Mouse (Mus musculus) urinary bladder, postnatal 14 days (tissue): ENCODE results near the gene Cdc14a.
A peak's percentile ranks its signal among the peaks of the same experiment; 100 is the strongest.

Experiments
- DNase-seq: peaks from one replicate; pipeline ENCODE4 v3.0.0; 2021; ENCODE audit warnings: low spot score

Gene Cdc14a

GRCm38 (mm10) chr3:116423353-116424159 is at the start of gene Cdc14a:
TSS of gene Cdc14a (minus strand) at chr3:116424032.
- DNase-seq = peak; percentile 78

- DNase-seq = no peak
Observed at GRCm38 (mm10) chr3:116465709-116466108, 41.9 kb upstream of the Cdc14a start.

GRCm38 (mm10) chr3:116464318-116464717 is 40.5 kb upstream of the Cdc14a start:
- no peak for DNase-seq

GRCm38 (mm10) chr3:116461053-116461452 is 37.2 kb upstream of the Cdc14a start:
- DNase-seq = no peak

GRCm38 (mm10) chr3:116454529-116454928 is 30.7 kb upstream of the Cdc14a start:
- DNase-seq = no peak

GRCm38 (mm10) chr3:116450741-116451140 is 26.9 kb upstream of the Cdc14a start:
- no peak for DNase-seq

- no peak for DNase-seq
Observed at GRCm38 (mm10) chr3:116444327-116444726, 20.5 kb upstream of the Cdc14a start.

- DNase-seq = no peak
Observed at GRCm38 (mm10) chr3:116442788-116443187, 19.0 kb upstream of the Cdc14a start.

- no peak for DNase-seq
Observed at GRCm38 (mm10) chr3:116441518-116442205, 17.8 kb upstream of the Cdc14a start.

- DNase-seq = no peak
Observed at GRCm38 (mm10) chr3:116440066-116440997, 16.5 kb upstream of the Cdc14a start.

- no peak for DNase-seq
Observed at GRCm38 (mm10) chr3:116436811-116437601, 13.2 kb upstream of the Cdc14a start.

- no peak for DNase-seq
Observed at GRCm38 (mm10) chr3:116436113-116436512, 12.3 kb upstream of the Cdc14a start.

- DNase-seq = no peak
Observed at GRCm38 (mm10) chr3:116434757-116435156, 10.9 kb upstream of the Cdc14a start.

GRCm38 (mm10) chr3:116425901-116426300 is 2.1 kb upstream of the Cdc14a start:
- no peak for DNase-seq

- DNase-seq = peak; percentile 86
Observed at GRCm38 (mm10) chr3:116424973-116425284, 1.1 kb upstream of the Cdc14a start.

GRCm38 (mm10) chr3:116424160-116424972 is 534 bp upstream of the Cdc14a start:
- no peak for DNase-seq

- peak; percentile 66 for DNase-seq
Observed at GRCm38 (mm10) chr3:116422795-116423352, 958 bp downstream of the Cdc14a start.

- DNase-seq = no peak
Observed at GRCm38 (mm10) chr3:116422074-116422473, 1.8 kb downstream of the Cdc14a start.

- DNase-seq = no peak
Observed at GRCm38 (mm10) chr3:116421121-116421520, 2.7 kb downstream of the Cdc14a start.

GRCm38 (mm10) chr3:116419791-116420190 is 4.0 kb downstream of the Cdc14a start:
- DNase-seq = no peak
